Mouse (Mus musculus): ENCODE results near the gene Pdlim1. TPM values are rescaled to one million over a fixed set of nuclear protein-coding genes. Genes with fewer than 3 reads are reported as not detected.

Pdlim1 gene
- polyA plus RNA-seq, 1 experiment = 205 TPM

- TF ChIP-seq EP300 (IDR thresholded peaks at IDR 0.05; ENCODE audit: insufficient read depth, low read depth, low read length) = no peak
- TF ChIP-seq CTCF (IDR thresholded peaks at IDR 0.05; ENCODE audit: low read depth, low read length) = no peak
- no peak for TF ChIP-seq POLR2A (IDR thresholded peaks at IDR 0.05; ENCODE audit: insufficient read depth, low read length)
- no peaks in the 10 kb centered on the region for H3K27me3 ChIP-seq (ENCODE audit: control insufficient read depth, insufficient read depth, low read length, poor library complexity, severe bottlenecking)
- peaks cover 2% of the 10 kb centered on the region for H3K4me1 ChIP-seq (ENCODE audit: control insufficient read depth, insufficient read depth, low read length)
- no peak overlapping the region for H3K9ac ChIP-seq (ENCODE audit: low read depth, poor library complexity, severe bottlenecking)
- peaks cover 13% of the 10 kb centered on the region; the same call in 1 of the 2 replicates for H3K36me3 ChIP-seq (ENCODE audit: control insufficient read depth, insufficient read depth, low read length, poor library complexity, severe bottlenecking)
- no peaks in the 10 kb centered on the region for H3K9me3 ChIP-seq (replicated peaks; ENCODE audit: control insufficient read depth, insufficient read depth, low read length, poor library complexity, severe bottlenecking)
- H3K4me3 ChIP-seq (ENCODE audit: low read depth, low read length) = no peak overlapping the region
- H3K27ac ChIP-seq (ENCODE audit: insufficient read depth, low read length) = no peak overlapping the region
Measured at GRCm38 (mm10) chr19:40255561-40255960, 16.1 kb downstream of the Pdlim1 start.

- Histone ChIP-seq H3K9me3 (replicated peaks; ENCODE audit: control insufficient read depth, insufficient read depth, low read length, poor library complexity, severe bottlenecking) (no peaks in the 10 kb centered on the region), H3K27ac (ENCODE audit: insufficient read depth, low read length) (no peak overlapping the region), H3K4me1 (ENCODE audit: control insufficient read depth, insufficient read depth, low read length) (peaks cover 2% of the 10 kb centered on the region), H3K36me3 (ENCODE audit: control insufficient read depth, insufficient read depth, low read length, poor library complexity, severe bottlenecking) (peaks cover 18% of the 10 kb centered on the region), H3K27me3 (ENCODE audit: control insufficient read depth, insufficient read depth, low read length, poor library complexity, severe bottlenecking) (no peaks in the 10 kb centered on the region), H3K9ac (ENCODE audit: low read depth, poor library complexity, severe bottlenecking) (no peak overlapping the region), H3K4me3 (ENCODE audit: low read depth, low read length) (no peak overlapping the region)
- TF ChIP-seq POLR2A (IDR thresholded peaks at IDR 0.05; ENCODE audit: insufficient read depth, low read length) = no peak
- no peak for TF ChIP-seq EP300 (IDR thresholded peaks at IDR 0.05; ENCODE audit: insufficient read depth, low read depth, low read length)
- TF ChIP-seq CTCF (IDR thresholded peaks at IDR 0.05; ENCODE audit: low read depth, low read length) = no peak
Measured at GRCm38 (mm10) chr19:40254741-40255140, 16.9 kb downstream of the Pdlim1 start.

DNA sequence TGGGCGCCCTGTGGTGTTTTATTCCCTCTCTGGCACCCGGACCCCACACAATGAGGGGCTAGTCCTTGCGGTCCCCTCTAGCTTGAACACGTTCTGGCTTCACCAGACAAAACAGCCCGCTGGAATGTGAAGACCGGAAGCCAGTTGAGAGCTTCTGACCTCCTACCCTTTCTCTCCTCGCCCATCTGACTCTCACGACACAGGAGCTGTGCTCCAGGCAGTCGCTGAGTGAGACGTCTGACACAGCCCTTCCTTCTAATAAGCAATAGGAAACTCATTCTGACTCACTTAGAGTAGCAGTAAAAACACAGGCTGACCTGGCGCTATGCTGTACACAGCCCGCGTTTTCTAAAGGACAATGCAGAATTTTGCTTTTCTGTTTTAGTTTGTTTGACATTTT, 17.9 kb downstream of the Pdlim1 start:
- H3K9me3 ChIP-seq (replicated peaks; ENCODE audit: control insufficient read depth, insufficient read depth, low read length, poor library complexity, severe bottlenecking) = no peaks in the 10 kb centered on the region
- H3K27ac ChIP-seq (ENCODE audit: insufficient read depth, low read length) = no peak overlapping the region
- H3K36me3 ChIP-seq (ENCODE audit: control insufficient read depth, insufficient read depth, low read length, poor library complexity, severe bottlenecking) = peaks cover 22% of the 10 kb centered on the region

GRCm38 (mm10) chr19:40251115-40251514, 20.5 kb downstream of the Pdlim1 start:
- Histone ChIP-seq H3K27me3 (ENCODE audit: control insufficient read depth, insufficient read depth, low read length, poor library complexity, severe bottlenecking) (no peaks in the 10 kb centered on the region), H3K9ac (ENCODE audit: low read depth, poor library complexity, severe bottlenecking) (no peak overlapping the region), H3K27ac (ENCODE audit: insufficient read depth, low read length) (no peak overlapping the region), H3K9me3 (replicated peaks; ENCODE audit: control insufficient read depth, insufficient read depth, low read length, poor library complexity, severe bottlenecking) (no peaks in the 10 kb centered on the region), H3K4me1 (ENCODE audit: control insufficient read depth, insufficient read depth, low read length) (peaks cover 2% of the 10 kb centered on the region), H3K4me3 (ENCODE audit: low read depth, low read length) (no peak overlapping the region), H3K36me3 (ENCODE audit: control insufficient read depth, insufficient read depth, low read length, poor library complexity, severe bottlenecking) (peaks cover 22% of the 10 kb centered on the region)
- no peak for TF ChIP-seq POLR2A (IDR thresholded peaks at IDR 0.05; ENCODE audit: insufficient read depth, low read length)
- TF ChIP-seq CTCF (IDR thresholded peaks at IDR 0.05; ENCODE audit: low read depth, low read length) = no peak
- no peak for TF ChIP-seq EP300 (IDR thresholded peaks at IDR 0.05; ENCODE audit: insufficient read depth, low read depth, low read length)

More for the DNA sequence above, 17.9 kb downstream of the Pdlim1 start:
- Histone ChIP-seq H3K9ac (ENCODE audit: low read depth, poor library complexity, severe bottlenecking) (no peak overlapping the region), H3K27me3 (ENCODE audit: control insufficient read depth, insufficient read depth, low read length, poor library complexity, severe bottlenecking) (no peaks in the 10 kb centered on the region), H3K4me1 (ENCODE audit: control insufficient read depth, insufficient read depth, low read length) (peaks cover 2% of the 10 kb centered on the region), H3K4me3 (ENCODE audit: low read depth, low read length) (no peak overlapping the region)
- 0 out of 2 replicates have a peak, but pooled peaks have one; percentile 20 for TF ChIP-seq EP300 (IDR thresholded peaks at IDR 0.05; ENCODE audit: insufficient read depth, low read depth, low read length)
- no peak for TF ChIP-seq CTCF (IDR thresholded peaks at IDR 0.05; ENCODE audit: low read depth, low read length)

DNA sequence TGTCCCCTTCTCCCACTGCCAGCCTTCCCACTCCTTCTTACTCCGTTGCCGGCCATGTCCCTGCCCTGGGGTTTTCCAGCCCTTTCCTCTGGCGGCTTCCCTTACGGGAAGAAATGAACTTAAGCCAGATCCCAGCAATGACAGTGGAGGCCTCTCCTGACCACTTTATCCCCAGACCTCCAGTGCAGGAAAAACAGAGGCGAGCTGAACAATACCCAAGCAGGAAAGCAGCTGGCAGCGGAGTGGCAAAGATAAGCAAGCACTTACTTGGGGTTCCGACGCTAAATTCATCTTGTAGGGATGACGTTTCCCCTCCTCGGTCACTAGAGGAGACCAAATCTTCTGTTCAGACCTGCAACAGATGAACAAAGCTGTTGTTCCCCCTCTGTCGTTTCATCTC, 22.3 kb downstream of the Pdlim1 start:
- H3K4me3 ChIP-seq (ENCODE audit: low read depth, low read length) = no peak overlapping the region
- no peak for TF ChIP-seq EP300 (IDR thresholded peaks at IDR 0.05; ENCODE audit: insufficient read depth, low read depth, low read length)
- no peak for TF ChIP-seq POLR2A (IDR thresholded peaks at IDR 0.05; ENCODE audit: insufficient read depth, low read length)
- no peak for TF ChIP-seq CTCF (IDR thresholded peaks at IDR 0.05; ENCODE audit: low read depth, low read length)
- H3K9ac ChIP-seq (ENCODE audit: low read depth, poor library complexity, severe bottlenecking) = no peak overlapping the region
- peaks cover 22% of the 10 kb centered on the region for H3K36me3 ChIP-seq (ENCODE audit: control insufficient read depth, insufficient read depth, low read length, poor library complexity, severe bottlenecking)
- H3K27me3 ChIP-seq (ENCODE audit: control insufficient read depth, insufficient read depth, low read length, poor library complexity, severe bottlenecking) = no peaks in the 10 kb centered on the region
- no peak overlapping the region for H3K27ac ChIP-seq (ENCODE audit: insufficient read depth, low read length)
- H3K9me3 ChIP-seq (replicated peaks; ENCODE audit: control insufficient read depth, insufficient read depth, low read length, poor library complexity, severe bottlenecking) = no peaks in the 10 kb centered on the region
- no peaks in the 10 kb centered on the region for H3K4me1 ChIP-seq (ENCODE audit: control insufficient read depth, insufficient read depth, low read length)

GRCm38 (mm10) chr19:40248476-40248875, 23.2 kb downstream of the Pdlim1 start:
- no peak for TF ChIP-seq EP300 (IDR thresholded peaks at IDR 0.05; ENCODE audit: insufficient read depth, low read depth, low read length)

More at GRCm38 (mm10) chr19:40248476-40248875, 23.2 kb downstream of the Pdlim1 start:
- H3K9me3 ChIP-seq (replicated peaks; ENCODE audit: control insufficient read depth, insufficient read depth, low read length, poor library complexity, severe bottlenecking) = no peaks in the 10 kb centered on the region
- H3K27me3 ChIP-seq (ENCODE audit: control insufficient read depth, insufficient read depth, low read length, poor library complexity, severe bottlenecking) = no peaks in the 10 kb centered on the region
- no peak overlapping the region for H3K27ac ChIP-seq (ENCODE audit: insufficient read depth, low read length)
- no peak overlapping the region for H3K9ac ChIP-seq (ENCODE audit: low read depth, poor library complexity, severe bottlenecking)
- no peak overlapping the region for H3K4me3 ChIP-seq (ENCODE audit: low read depth, low read length)
- peaks cover 22% of the 10 kb centered on the region for H3K36me3 ChIP-seq (ENCODE audit: control insufficient read depth, insufficient read depth, low read length, poor library complexity, severe bottlenecking)
- no peaks in the 10 kb centered on the region for H3K4me1 ChIP-seq (ENCODE audit: control insufficient read depth, insufficient read depth, low read length)

All from ES-Bruce4 (cell line).